Mouse (Mus musculus) brain, embryonic 18.5 days (tissue): ENCODE results near the gene Bahcc1.

Experiments
- DNase-seq: peaks from one replicate; pipeline ENCODE4 v3.0.0-alpha.2; 2012; ENCODE audit warnings: low read depth, low spot score

Bahcc1 gene

GRCm38 (mm10) chr11:120206669-120207090 is 26.1 kb upstream of the Bahcc1 start:
- DNase-seq, result no peak

GRCm38 (mm10) chr11:120208848-120209247 is 23.9 kb upstream of the Bahcc1 start:
- DNase-seq, result no peak

DNA sequence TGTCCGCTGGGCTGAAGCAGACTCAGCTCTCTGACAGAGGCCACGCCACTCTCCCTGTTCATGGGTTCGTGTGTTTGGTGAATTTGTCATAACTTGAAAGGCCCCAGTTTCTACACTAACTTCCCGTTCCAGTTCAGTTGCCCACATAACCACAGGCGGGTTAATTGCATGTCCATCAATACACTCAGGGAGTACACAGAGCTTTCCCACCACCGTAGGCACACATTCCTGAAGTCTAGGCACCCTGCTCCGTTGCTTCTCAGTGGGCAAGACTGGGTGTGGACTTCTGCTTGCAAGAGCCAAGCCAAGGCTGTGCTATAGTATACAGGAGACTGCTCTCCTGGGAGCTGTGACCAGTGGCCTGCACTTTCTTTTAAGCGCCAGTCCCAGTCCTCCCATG is 23.3 kb upstream of the Bahcc1 start:
- DNase-seq, result no peak

DNA sequence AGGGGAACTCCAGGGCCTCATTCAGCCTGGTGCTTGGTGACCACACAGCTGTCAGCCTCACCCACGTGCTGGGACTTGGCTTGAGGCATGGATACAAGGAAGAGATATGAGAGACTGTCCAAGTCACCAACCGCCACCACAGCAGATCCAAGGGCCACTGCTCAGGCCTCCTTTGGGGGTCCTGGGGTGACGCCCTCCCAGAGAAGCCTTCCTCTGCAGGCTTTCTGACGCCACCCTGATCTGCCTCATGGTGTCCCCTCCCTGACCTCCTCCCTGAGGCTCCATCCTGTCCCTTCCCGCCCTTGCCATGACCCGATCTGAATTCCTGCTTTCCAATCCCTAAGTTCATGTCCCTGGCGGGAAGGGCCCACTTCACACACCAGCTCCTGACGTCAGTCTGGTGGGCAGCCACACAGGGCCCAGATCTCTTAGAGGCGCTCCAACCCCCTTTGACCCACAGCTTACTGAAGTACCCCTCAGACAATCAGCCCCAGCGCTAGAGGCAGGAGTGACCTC is 17.0 kb upstream of the Bahcc1 start:
- DNase-seq, result no peak

- no peak for DNase-seq
These were observed 16.0 kb upstream of the Bahcc1 start for GRCm38 (mm10) chr11:120216540-120217324.

DNA sequence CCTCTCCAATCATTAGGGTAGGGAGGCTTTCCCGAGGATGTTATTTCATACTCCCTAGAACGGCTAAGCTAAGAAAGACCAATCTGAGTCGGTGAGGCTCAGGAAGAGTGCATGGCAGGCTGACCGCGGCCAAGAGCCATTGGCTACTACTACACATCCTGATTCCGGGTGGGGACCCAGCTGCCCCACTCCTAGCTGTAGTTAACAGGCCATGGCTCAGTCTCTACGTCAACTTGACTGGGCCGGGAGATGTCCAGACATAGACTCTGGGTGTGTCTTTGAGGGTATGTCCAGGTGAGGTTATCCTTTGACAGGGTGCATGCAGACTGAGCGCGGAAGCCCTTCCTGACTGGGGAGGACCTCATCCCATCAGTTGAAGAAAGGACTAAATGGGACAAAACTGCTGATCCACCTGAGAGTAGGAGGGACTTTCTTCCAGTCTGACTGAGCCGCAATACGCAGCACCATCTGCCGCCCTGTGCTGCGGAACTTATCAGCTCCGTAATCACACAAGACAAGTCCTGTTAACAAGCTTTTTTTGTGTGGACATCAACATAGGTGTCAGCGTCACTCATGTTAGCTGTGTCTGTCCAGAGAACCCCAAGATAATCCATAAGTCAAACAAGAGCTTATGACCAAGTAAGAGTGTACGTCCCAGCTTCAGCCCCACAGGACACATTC is 14.4 kb upstream of the Bahcc1 start:
- DNase-seq, result no peak

- no peak for DNase-seq
These were observed 13.8 kb upstream of the Bahcc1 start for GRCm38 (mm10) chr11:120218946-120219345.

- DNase-seq, result no peak
These were observed 12.7 kb upstream of the Bahcc1 start for GRCm38 (mm10) chr11:120219916-120220522.

- DNase-seq, result no peak
These were observed 11.6 kb upstream of the Bahcc1 start for GRCm38 (mm10) chr11:120220963-120221827.

DNA sequence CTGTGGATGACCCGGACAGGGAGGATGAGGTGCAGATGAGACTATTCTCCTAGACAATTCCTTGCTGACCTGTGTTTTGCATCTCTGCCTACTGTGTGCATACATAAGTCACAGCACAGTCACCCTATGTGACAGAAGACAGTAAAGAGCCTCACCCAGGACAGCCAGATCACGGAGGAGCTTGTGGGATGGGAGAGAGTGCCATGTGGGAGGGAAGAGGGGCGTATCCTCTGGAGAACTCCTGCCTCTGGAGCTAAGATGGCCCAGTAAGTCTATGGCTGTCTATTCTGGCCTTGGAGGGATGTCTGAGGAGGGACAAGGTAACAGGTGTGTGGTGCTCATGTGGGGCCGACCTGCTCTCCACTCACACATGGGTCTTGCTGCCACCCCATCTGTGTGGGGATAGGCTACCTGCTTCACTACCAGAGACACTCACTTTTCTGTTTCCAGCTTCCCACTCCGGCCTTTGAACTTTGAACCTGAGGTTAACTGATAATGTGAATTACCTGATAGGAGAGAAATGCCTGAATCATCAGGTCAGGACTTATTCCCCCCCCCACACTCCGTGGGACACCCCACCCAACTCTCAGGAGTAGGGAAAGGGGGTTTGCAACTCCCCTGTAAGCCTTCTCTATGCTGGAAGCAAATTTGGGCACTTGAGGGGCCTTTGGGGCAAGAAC is 10.2 kb upstream of the Bahcc1 start:
- no peak for DNase-seq

- no peak for DNase-seq
These were observed 8.9 kb upstream of the Bahcc1 start for GRCm38 (mm10) chr11:120223586-120224487.

DNA sequence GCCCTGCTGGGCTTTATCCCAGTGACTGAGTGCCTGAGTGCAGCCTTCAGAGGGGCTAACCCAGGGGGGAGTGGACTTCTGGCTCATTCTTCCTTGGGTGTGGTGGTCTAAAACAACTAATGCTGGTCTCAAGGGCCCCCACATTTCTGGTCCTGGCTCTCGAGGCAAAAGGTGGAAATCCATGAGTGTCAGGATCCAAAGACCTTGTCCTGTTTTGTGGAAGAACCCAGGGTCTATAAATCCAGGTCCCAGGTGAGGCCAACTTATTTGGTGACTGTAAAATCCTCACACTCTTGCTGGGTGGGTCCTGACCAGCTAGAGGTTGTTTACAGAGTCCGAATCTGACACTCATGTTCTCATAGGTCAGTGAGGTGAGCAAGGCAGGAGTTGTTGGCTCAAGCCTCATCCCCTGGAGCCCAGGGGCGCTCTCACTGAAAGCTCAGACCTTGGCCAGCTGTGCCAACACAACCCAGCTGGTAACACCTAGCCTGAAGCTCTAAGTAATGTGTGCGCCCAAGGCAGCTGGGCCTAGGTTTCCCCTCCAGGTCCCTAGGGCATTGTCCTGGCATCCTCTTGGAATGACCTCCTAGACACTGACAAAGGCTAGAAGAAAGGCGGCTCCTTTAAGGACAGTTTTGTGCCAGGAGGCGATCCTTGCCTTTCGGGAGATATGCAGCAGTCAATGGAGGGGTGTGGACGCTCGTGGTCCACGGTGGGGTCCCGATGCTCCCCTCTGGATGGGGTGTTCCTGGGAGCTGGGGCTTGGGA is 8.1 kb upstream of the Bahcc1 start:
- no peak for DNase-seq

DNA sequence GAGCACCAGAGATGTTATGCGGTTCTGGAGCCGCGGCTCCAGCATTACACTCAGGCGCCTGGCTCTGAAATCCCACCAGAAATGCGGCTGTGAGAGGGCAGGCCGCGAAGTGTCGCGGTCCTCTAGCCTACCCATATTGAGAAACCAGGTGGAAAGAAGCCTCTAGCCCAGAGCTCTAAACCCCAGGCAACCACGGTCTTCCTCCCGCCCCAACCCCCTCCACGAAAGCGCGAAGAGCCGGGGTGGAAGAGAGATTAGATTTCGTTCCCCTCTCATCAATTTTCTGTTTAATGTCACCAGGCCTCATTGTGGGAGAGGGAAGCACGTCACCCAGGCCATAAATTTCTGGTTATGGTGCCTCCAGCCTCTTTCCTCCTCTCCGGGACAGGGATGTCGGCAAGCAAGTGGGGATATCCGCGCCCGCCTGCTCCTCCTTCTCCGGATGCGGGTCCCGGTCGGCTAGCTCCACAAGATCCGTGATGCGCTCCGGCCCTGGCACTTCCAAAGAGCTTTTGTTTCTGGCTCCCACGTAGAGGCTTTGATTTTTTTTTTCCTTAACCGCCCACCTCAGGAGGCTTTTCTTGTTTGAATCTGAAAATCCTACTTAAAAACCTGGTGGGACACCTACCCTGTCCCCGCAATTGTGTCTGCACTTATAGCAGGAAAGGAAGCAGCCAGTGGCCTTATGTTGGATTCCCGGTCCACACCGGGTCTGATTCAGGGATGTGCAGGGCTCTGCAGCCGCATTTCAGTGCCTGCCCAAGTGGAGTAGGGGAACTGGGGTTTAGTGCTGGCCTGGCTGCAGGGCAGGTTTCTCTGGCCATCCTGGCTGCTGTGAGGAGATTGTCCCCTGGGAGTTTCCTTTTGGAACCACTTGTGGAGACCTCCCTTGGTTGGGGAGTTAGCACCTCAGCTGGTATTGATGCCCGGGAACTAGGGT is 7.2 kb upstream of the Bahcc1 start:
- no peak for DNase-seq

DNA sequence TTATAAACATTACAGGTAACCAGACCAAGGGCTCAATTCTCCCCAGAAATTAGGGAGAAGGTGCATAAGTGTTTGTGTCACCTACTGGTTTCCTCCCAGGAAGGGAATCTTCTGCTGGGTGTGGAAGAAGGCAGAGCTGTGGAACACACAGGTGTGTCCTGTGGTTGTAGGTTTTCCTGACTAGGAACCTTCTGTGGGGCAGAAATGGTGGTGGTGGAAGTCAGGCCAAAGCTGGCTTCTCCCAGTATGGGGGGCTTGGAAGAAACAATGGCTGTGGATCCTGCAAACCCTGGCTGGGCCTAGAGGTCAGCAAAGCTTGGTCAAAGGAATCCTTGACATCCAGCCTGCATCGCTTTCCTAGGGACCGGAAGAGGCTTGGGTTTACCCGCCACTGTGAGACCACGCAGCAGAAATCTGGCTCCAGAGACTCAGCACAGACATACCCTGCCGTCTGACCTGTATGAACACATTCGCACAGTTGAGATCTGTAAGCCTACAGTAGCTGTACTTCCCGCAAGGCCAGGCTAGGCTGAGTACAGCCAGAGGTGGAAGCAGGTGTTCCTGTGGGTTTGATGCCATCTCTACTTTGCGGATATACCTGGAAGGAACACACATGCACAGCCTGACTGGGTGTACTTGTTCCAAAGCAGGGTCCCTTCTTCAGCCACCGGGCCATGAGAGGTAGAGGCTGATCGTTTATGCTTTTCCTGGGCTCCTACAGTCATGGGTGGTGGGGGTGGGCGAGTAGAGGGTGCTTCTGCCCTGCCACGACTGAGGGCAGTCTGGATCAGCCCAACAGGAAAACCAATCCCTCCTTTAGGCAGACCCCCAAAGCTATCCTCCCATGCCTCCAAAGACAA is 6.1 kb upstream of the Bahcc1 start:
- no peak for DNase-seq

DNA sequence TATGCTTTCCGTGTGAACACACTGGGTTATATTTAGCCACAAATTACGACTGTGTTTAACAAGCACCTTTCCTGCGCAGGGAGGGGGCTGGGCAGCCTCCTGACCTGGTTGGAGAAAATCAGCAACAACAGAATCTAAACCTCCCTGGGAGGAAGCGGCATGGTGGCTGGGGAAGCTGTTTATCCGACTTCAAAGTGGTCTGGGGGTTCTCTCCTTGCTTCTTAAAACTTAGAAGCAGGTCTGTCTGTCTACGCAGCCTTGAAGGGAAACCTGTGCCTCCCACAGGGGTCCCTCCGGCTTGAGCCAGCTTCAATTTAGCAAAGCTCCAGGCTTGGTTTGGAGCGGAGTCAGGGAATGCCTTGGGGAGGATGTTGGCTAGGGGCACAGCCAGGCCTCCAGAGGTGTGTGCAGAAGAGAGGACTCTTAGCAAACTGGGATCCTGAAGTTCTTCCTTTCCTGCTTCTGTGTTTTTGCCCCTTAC is 5.1 kb upstream of the Bahcc1 start:
- DNase-seq, result no peak

GRCm38 (mm10) chr11:120228116-120228890 is 4.4 kb upstream of the Bahcc1 start:
- no peak for DNase-seq
